Mouse (Mus musculus): ENCODE measurements around the gene Srsf3. TPM values are rescaled to one million over a fixed set of nuclear protein-coding genes. Genes with fewer than 3 reads are reported as not detected.

Srsf3 gene
- total RNA-seq, 2 experiments from 2014 or later = 136 to 144 TPM

GRCm38 (mm10) chr17:29086916-29087315, 54.5 kb downstream of the Srsf3 start:
- no peak for DNase-seq (ENCODE audit: low spot score in 2 of 2)

- DNase-seq (ENCODE audit: low spot score in 2 of 2) = no peak
Measured at GRCm38 (mm10) chr17:29090776-29091175, 58.3 kb downstream of the Srsf3 start, which contains the start of gene Cdkn1a. TSS of gene Cdkn1a (plus strand) at chr17:29090976.

- DNase-seq (ENCODE audit: low spot score in 2 of 2) = no peak
Measured at GRCm38 (mm10) chr17:29091348-29091944, 59.0 kb downstream of the Srsf3 start.

- DNase-seq (ENCODE audit: low spot score in 2 of 2) = no peak
Measured at GRCm38 (mm10) chr17:29092497-29092896, 60.1 kb downstream of the Srsf3 start.

Other genes starting within 250 kb of the Srsf3 start
- 10 to 100 TPM; 42.0 to 52.3 TPM for gene Brpf3, start 231.5 kb upstream of the Srsf3 start, total RNA-seq (2021)
- gene Pnpla1, start 174.2 kb upstream of the Srsf3 start, total RNA-seq (2021) = under 1 TPM; 0.41 to 0.87 TPM
- 1 to 10 TPM; 4.1 to 5.5 TPM for gene 4930539E08Rik, start 117.3 kb upstream of the Srsf3 start, total RNA-seq (2021)
- not detected for gene Pxt1, start 88.8 kb upstream of the Srsf3 start, total RNA-seq (2021)
- gene Kctd20, start 80.7 kb upstream of the Srsf3 start, total RNA-seq (2021) = 10 to 100 TPM; 56.9 to 70.4 TPM
- 10 to 100 TPM; 41.2 to 43.2 TPM for gene Stk38, start 24.6 kb upstream of the Srsf3 start, total RNA-seq (2021)
- 10 to 100 TPM; 21.3 to 24.7 TPM for gene Cdkn1a, start 58.3 kb downstream of the Srsf3 start, total RNA-seq (2021)
- not detected for gene Rab44, start 81.5 kb downstream of the Srsf3 start, total RNA-seq (2021)
- gene Cpne5, start 205.5 kb downstream of the Srsf3 start, total RNA-seq (2021) = 10 to 100 TPM; 37.5 to 37.8 TPM
- 10 to 100 TPM; 16.2 to 18.4 TPM for gene Ppil1, start 231.6 kb downstream of the Srsf3 start, total RNA-seq (2021)
- gene BC004004, start 236.2 kb downstream of the Srsf3 start, total RNA-seq (2021) = 10 to 100 TPM; 84.9 to 94.4 TPM